Mouse (Mus musculus): Measurements from ENCODE around the gene Itpr3. TPM values are rescaled to one million over a fixed set of nuclear protein-coding genes. Genes with fewer than 3 reads are reported as not detected.

The Itpr3 gene
- total RNA-seq, 2 experiments from 2014 or later: 7.5 to 8.2 TPM

DNA sequence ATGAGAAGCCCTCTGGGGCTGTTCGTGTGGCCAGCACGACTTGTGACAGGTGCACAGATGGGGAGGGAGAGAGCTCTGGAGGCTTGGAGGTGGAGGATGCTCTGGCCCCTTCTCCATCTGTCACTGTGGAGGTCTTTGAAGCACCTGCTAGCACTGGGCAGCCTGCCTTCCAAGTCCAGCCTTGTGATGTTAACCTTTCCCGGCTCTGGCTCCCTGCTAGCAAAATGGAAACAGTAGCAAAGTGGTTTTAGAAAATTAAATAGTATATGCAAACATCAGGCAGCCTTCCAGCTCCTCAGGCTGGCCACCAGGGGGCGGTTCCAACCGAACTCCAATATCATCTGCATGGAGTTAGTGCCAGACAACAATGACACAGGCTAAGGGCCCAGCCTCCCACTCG, 14.5 kb downstream of the Itpr3 start:
- DNase-seq: peak; percentile 61

GRCm38 (mm10) chr17:27072363-27072762, 15.3 kb downstream of the Itpr3 start:
- DNase-seq: no peak

DNA sequence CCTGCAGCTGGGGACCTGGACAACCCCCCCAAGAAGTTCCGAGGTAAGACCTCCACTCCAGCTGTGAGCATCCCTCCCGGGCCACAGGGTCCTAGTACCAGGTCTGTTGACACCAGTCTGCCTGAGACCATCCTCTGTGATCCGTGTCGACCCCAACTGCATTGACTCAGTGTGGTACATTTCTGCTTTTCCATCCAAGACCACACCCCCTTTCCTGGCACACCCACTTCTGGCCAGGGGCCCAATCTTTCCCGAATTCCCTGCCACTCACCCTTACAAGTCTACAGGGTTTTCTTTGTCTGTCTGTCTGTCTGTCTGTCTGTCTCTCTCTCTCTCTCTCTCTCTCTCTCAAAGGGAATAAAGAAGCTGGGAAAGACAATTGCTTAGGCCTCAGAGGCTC, 16.0 kb downstream of the Itpr3 start:
- DNase-seq: no peak

GRCm38 (mm10) chr17:27073778-27074177, 16.7 kb downstream of the Itpr3 start:
- no peak for DNase-seq

DNA sequence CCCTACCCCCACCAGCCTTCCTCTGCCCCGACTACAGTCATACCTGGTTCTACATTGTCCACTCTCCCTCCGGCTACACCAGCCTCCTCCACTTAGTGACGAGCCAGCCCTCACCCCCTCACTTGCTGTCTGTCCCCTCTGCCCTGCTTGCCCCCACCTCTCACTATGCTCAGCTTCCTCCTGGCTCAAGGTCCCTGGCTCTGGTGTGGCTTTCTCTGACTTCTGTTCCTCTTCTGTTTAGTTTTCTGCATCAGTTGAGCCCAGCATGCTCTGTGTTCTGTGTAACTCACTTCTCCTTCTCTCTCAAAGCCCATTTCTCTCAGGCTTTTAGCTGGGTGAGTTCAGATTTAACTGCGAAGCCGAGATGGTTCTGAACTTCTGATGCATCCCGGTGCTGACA, 17.1 kb downstream of the Itpr3 start:
- DNase-seq: no peak

DNA sequence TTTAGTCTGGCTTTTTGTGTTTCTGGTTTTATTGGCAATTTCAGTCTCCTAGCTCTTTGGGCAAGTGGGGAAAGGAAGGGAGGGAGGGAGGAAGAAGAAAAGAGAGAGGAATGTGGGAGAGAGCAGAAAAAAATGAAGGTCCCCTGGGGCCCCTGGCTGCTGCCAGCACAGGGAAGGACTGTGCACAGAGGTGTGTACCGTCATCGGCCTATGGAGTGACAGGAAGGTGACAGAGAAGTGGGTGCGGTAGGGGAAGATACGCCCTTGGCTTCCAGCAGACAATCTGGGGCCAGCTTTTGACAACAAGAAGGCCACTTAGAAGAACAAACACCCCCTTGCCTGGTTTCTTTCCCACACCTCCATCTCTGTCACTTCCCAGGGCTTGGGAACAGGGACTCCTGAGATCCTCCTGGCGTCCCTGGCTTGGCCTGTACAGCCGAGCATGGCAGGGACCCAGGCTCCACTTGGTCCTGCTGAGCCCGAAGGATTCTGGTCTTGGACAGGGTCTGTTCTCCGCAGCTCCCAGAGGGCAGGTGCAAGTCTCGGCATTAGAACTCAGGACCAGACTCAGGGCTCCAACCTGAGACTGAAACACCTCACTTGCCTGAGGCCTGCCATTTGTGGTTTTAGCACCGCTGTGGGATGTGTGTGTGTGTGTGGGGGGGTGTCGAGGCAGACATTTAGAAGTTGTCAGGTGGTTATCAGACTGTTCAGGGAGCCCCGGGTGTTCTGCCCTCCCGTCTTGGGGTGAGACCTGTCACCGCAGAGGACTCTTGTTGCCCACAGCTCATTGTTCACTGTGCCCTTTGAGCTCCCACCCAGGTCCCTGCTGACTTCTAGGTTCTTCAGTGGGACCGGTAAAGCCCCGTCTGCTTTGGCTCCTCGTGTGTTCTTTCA, 18.0 kb downstream of the Itpr3 start:
- DNase-seq: no peak

DNA sequence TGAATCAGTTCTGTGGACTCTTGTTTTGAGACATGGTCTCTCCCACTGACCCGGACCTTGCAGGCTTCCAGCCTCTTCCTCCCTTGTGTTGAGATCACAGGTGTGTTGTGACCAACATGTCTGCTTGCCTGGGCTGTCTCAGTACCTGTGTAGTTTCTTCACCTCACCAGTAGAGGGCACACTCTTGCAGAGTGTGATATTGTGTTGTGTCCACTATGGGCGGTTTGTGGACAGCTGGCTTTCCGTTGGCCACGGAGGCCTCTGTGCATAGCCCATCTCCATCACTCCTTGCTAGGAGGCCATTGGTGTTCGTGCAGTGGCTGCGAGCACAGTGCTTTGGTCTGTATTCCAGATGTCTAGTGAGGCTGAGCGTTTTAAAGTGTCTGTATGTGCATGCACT, 20.0 kb downstream of the Itpr3 start:
- DNase-seq: no peak

DNA sequence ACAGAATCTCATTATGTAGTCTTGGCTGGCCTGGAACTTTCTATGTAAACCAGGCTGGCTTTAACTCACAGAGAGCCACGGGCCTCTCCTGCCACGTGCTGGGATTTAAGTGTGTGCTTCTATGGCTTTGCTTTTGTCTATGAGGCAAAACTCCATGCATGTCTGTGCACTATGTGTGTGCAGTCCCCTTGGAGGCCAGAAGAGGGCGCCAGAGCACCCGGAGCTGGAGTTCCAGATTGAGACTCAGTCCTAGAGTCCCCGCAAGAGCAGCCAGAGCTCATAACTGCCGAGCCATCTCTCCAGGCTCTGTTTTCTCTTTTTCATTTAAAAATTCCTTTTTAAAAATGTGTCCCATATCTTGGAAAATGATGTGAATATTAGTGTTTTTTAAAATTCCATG, 20.8 kb downstream of the Itpr3 start:
- DNase-seq: no peak

- DNase-seq: no peak
These were observed 21.4 kb downstream of the Itpr3 start for GRCm38 (mm10) chr17:27078499-27078898.

DNA sequence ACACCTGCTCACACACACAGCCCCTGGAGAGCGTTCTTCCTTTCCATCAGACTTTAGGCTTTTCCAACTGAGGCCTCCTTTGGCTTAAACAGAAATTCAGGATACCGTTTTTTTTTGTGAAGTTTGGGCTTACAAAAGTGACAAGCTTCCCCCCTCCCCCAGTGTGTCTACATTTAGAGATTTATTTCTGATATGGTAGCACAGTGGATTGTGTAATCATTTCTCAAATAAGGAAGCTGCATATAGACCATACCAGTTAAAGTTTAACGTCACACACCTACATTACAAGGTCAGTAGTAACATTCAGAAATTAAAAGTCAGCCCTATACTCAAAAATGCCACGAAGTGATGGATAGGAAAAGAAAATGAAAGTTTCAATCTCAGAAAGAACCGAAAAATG, 24.8 kb downstream of the Itpr3 start:
- no peak for DNase-seq

DNA sequence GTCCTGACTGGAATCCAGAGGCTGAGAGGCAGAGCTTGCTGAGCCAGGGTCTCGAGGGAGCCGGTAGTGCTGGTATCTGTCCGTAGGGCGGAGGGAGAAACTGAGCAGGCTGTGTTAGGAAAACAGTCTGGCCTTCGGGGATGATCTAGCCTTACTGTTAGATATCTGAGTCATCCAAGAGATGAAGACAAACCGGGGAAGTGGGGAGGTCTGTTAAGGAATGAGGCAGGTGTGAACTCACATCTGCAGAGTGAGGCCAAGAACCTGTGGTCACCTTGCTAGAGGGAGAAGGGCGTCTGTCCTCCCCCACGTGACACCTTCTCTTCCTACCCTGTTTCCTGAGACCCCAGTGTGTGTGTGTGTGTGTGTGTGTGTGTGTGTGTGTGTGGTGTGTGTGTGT, 25.7 kb downstream of the Itpr3 start:
- no peak for DNase-seq

GRCm38 (mm10) chr17:27083601-27084000, 26.5 kb downstream of the Itpr3 start:
- no peak for DNase-seq

DNA sequence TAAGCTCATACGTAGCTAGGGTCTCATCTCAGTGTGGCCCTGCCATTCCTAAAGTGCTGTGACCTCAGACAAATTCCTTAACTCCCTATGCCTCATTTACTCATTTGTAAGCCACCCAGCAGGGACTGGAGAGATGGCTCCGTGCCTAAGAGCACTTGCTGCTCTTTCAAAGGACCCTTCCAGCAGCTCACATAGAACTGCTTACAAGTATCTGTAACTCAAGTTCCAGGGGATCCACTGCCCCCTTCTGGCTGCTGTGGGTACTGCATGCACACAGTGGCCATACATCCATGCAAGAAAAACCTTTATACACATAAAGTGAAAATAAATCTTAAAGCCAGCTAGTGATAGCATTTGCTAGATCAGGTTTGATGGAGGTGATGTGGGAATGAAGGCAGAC, 28.6 kb downstream of the Itpr3 start:
- peak; percentile 71 for DNase-seq

DNA sequence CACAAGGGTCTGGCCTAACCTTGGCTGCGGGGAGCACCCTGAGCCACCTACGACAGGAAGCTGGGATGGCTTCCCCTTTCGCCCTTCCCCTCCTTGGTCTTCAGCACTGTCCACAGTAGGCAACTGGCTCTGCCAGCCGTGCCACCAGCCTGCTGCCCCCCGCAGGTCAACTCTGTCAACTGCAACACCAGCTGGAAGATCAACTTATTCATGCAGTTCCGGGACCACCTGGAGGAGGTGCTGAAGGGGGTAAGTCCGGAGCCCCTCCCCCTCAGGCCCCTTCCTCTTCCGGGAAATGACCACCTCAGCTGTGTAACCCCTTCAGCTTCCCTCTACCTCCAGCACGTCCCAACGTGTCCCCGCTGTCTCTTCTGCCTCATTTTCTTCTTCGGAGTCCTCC, 30.3 kb downstream of the Itpr3 start:
- peak; percentile 40 for DNase-seq

- no peak for DNase-seq
These were observed 33.0 kb downstream of the Itpr3 start for GRCm38 (mm10) chr17:27090068-27090467.

- peak; percentile 56 for DNase-seq
These were observed 38.6 kb downstream of the Itpr3 start for GRCm38 (mm10) chr17:27095690-27096089.

- no peak for DNase-seq
These were observed 44.6 kb downstream of the Itpr3 start for GRCm38 (mm10) chr17:27101675-27102074.

DNA sequence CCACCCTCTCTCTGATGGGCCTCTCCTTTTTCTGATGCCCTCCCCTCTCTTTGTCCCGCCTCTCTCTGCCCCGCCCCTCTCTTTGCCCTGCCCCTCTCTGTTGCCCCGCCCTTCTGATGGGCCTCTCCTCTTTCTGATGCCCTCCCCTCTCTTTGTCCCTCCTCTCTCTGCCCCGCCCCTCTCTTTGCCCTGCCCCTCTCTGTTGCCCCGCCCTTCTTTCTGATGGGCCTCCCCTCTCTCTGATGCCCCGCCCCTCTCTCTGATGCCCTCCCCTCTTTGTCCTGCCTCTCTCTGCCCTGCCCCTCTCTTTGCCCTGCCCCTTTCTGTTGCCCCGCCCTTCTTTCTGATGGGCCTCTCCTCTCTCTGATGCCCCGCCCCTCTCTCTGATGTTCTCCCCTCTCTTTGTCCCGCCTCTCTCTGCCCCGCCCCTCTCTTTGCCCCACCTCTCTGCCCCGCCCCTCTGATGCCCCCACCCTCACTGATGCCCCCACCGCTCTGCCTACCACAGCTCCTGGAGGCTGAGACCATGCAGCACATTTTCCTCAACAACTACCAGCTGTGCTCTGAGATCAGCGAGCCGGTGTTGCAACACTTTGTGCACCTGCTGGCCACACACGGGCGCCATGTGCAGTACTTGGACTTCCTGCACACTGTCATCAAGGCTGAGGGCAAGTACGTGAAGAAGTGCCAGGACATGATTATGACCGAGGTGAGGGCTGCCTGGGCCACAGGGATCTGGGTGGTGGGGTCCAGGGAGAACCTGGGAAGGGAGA, 48.8 kb downstream of the Itpr3 start:
- DNase-seq: no peak

DNA sequence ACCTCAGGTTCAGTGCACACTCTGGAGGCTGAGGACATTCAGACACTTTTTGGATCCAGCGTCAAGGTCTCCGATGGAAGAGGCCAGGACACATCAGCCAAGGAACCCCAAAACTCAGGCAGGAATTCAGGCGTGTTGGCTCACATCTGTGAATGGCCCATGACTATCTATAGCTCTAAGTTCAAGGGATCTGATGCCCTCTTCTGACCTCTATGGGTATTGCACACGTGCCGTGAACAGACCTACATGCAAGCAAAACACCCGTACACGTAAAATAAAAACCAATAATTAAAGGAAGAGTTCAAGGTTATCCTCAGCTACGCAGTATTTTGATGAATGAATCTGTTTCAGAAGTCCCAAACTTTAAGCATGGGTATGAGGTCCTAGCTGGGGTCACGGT, 49.6 kb downstream of the Itpr3 start:
- peak; percentile 42 for DNase-seq

- DNase-seq: no peak
These were observed 50.8 kb downstream of the Itpr3 start for GRCm38 (mm10) chr17:27107936-27108335.

- no peak for DNase-seq
These were observed 53.0 kb downstream of the Itpr3 start for GRCm38 (mm10) chr17:27110072-27110471.

- DNase-seq: peak; percentile 55
These were observed 61.8 kb downstream of the Itpr3 start for GRCm38 (mm10) chr17:27118676-27119539.

GRCm38 (mm10) chr17:27119540-27119895, 62.4 kb downstream of the Itpr3 start:
- no peak for DNase-seq

All from heart, postnatal 4 days (tissue).